Mouse (Mus musculus): Measurements from ENCODE around the gene Vmn1r12.
"Not testable (repeated sequence)": the region's sequence is repeated elsewhere in the genome, so short reads cannot be mapped to it uniquely, and the experiment has no call there.

Gene Vmn1r12

GRCm38 (mm10) chr6:57156619-57157018, at the start of gene Vmn1r12:
TSS of gene Vmn1r12 (plus strand) at chr6:57156919.
- no peak for DNase-seq (ENCODE audit: extremely low spot score, low spot score)

- DNase-seq (ENCODE audit: extremely low spot score, low spot score) = no peak
Measured at GRCm38 (mm10) chr6:57109154-57109553, 47.6 kb upstream of the Vmn1r12 start, which contains the start of gene Vmn1r10. TSS of gene Vmn1r10 (plus strand) at chr6:57109454.

- no peak for DNase-seq (ENCODE audit: extremely low spot score, low spot score)
Measured at GRCm38 (mm10) chr6:57133155-57133554, 23.6 kb upstream of the Vmn1r12 start, which contains the start of gene Vmn1r11. TSS of gene Vmn1r11 (plus strand) at chr6:57133455.

- DNase-seq (ENCODE audit: extremely low spot score, low spot score) = not testable (repeated sequence)
Measured at GRCm38 (mm10) chr6:57190016-57190415, 33.3 kb downstream of the Vmn1r12 start.

- not testable (repeated sequence) for DNase-seq (ENCODE audit: extremely low spot score, low spot score)
Measured at GRCm38 (mm10) chr6:57202990-57203389, 46.3 kb downstream of the Vmn1r12 start, which contains the start of gene Vmn1r13. TSS of gene Vmn1r13 (plus strand) at chr6:57203290.
